Mouse (Mus musculus): ENCODE measurements at regions not wholly inside any gene's neighbourhood (a gene's known extent, or its start where the extent isn't known, plus 50 kb on each side); places are given as distances from the start of the nearest gene placed in this dataset.
A peak's percentile ranks its signal among the peaks of the same experiment; 100 is the strongest.

GRCm38 (mm10) chr13:80502927-80503326 lies 380.3 kb upstream of the Arrdc3 start:
- Histone ChIP-seq H3K4me3 (replicated peaks; ENCODE audit: insufficient read depth, low read depth, low read length) (no peak overlapping the region), H3K4me1 (ENCODE audit: control insufficient read depth, insufficient read depth, low read length) (no peaks in the 10 kb centered on the region), H3K27me3 (ENCODE audit: control insufficient read depth, insufficient read depth, low read length) (no peaks in the 10 kb centered on the region), H3K27ac (ENCODE audit: insufficient read depth, low read length) (no peak overlapping the region)
- WGBS, result 90% methylated on average over 1 of the region's 1 CpGs
- TF ChIP-seq CTCF (IDR thresholded peaks at IDR 0.05; ENCODE audit: borderline replicate concordance, insufficient read depth, low read depth, low read length) (no peak), POLR2A (IDR thresholded peaks at IDR 0.05; ENCODE audit: borderline replicate concordance, insufficient read depth, low read length) (no peak)
- no peak for DNase-seq

GRCm38 (mm10) chr13:80514171-80514981 lies 368.8 kb upstream of the Arrdc3 start:
- 11% methylated on average over 3 of the region's 3 CpGs for WGBS
- TF ChIP-seq CTCF (IDR thresholded peaks at IDR 0.05; ENCODE audit: borderline replicate concordance, insufficient read depth, low read depth, low read length) (no peak), POLR2A (IDR thresholded peaks at IDR 0.05; ENCODE audit: borderline replicate concordance, insufficient read depth, low read length) (no peak)
- no peak for DNase-seq
- no peaks in the 10 kb centered on the region for H3K27me3 ChIP-seq (ENCODE audit: control insufficient read depth, insufficient read depth, low read length)
- no peak overlapping the region for H3K4me3 ChIP-seq (replicated peaks; ENCODE audit: insufficient read depth, low read depth, low read length)
- H3K27ac ChIP-seq (ENCODE audit: insufficient read depth, low read length), result no peak overlapping the region
- H3K4me1 ChIP-seq (ENCODE audit: control insufficient read depth, insufficient read depth, low read length), result no peaks in the 10 kb centered on the region

GRCm38 (mm10) chr13:80514982-80515253 lies 368.3 kb upstream of the Arrdc3 start:
- H3K4me3 ChIP-seq (replicated peaks; ENCODE audit: insufficient read depth, low read depth, low read length), result no peak overlapping the region
- H3K27ac ChIP-seq (ENCODE audit: insufficient read depth, low read length), result no peak overlapping the region
- no peak for DNase-seq
- WGBS, result 42% methylated on average over 4 of the region's 4 CpGs
- no peak for TF ChIP-seq CTCF (IDR thresholded peaks at IDR 0.05; ENCODE audit: borderline replicate concordance, insufficient read depth, low read depth, low read length)
- H3K4me1 ChIP-seq (ENCODE audit: control insufficient read depth, insufficient read depth, low read length), result no peaks in the 10 kb centered on the region
- no peaks in the 10 kb centered on the region for H3K27me3 ChIP-seq (ENCODE audit: control insufficient read depth, insufficient read depth, low read length)

- 98% methylated on average over 1 of the region's 1 CpGs for WGBS
Observed at GRCm38 (mm10) chr13:80518836-80519235, 364.3 kb upstream of the Arrdc3 start.

GRCm38 (mm10) chr13:80519792-80520191 lies 363.4 kb upstream of the Arrdc3 start:
- no peaks in the 10 kb centered on the region for H3K4me1 ChIP-seq (ENCODE audit: control insufficient read depth, insufficient read depth, low read length)
- H3K4me3 ChIP-seq (replicated peaks; ENCODE audit: insufficient read depth, low read depth, low read length), result no peak overlapping the region
- DNase-seq, result peak in 1 of 2 experiments; percentile 2
- H3K27ac ChIP-seq (ENCODE audit: insufficient read depth, low read length), result no peak overlapping the region
- WGBS, result 33% methylated on average over 4 of the region's 4 CpGs
- no peaks in the 10 kb centered on the region for H3K27me3 ChIP-seq (ENCODE audit: control insufficient read depth, insufficient read depth, low read length)
- TF ChIP-seq CTCF (IDR thresholded peaks at IDR 0.05; ENCODE audit: borderline replicate concordance, insufficient read depth, low read depth, low read length) (no peak), POLR2A (IDR thresholded peaks at IDR 0.05; ENCODE audit: borderline replicate concordance, insufficient read depth, low read length) (no peak)

More at GRCm38 (mm10) chr13:80518836-80519235, 364.3 kb upstream of the Arrdc3 start:
- Histone ChIP-seq H3K27me3 (ENCODE audit: control insufficient read depth, insufficient read depth, low read length) (no peaks in the 10 kb centered on the region), H3K27ac (ENCODE audit: insufficient read depth, low read length) (no peak overlapping the region), H3K4me3 (replicated peaks; ENCODE audit: insufficient read depth, low read depth, low read length) (no peak overlapping the region), H3K4me1 (ENCODE audit: control insufficient read depth, insufficient read depth, low read length) (no peaks in the 10 kb centered on the region)
- no peak for TF ChIP-seq POLR2A (IDR thresholded peaks at IDR 0.05; ENCODE audit: borderline replicate concordance, insufficient read depth, low read length)
- no peak for TF ChIP-seq CTCF (IDR thresholded peaks at IDR 0.05; ENCODE audit: borderline replicate concordance, insufficient read depth, low read depth, low read length)
- no peak for DNase-seq

GRCm38 (mm10) chr13:80535755-80536350 lies 347.3 kb upstream of the Arrdc3 start:
- TF ChIP-seq CTCF (IDR thresholded peaks at IDR 0.05; ENCODE audit: borderline replicate concordance, insufficient read depth, low read depth, low read length), result no peak
- TF ChIP-seq POLR2A (IDR thresholded peaks at IDR 0.05; ENCODE audit: borderline replicate concordance, insufficient read depth, low read length), result no peak
- Histone ChIP-seq H3K27me3 (ENCODE audit: control insufficient read depth, insufficient read depth, low read length) (no peaks in the 10 kb centered on the region), H3K4me3 (replicated peaks; ENCODE audit: insufficient read depth, low read depth, low read length) (no peak overlapping the region), H3K4me1 (ENCODE audit: control insufficient read depth, insufficient read depth, low read length) (no peaks in the 10 kb centered on the region), H3K27ac (ENCODE audit: insufficient read depth, low read length) (no peak overlapping the region)
- 81% methylated on average over 1 of the region's 1 CpGs for WGBS
- DNase-seq, result no peak

GRCm38 (mm10) chr13:80544951-80545350 lies 338.2 kb upstream of the Arrdc3 start:
- DNase-seq, result no peak
- TF ChIP-seq POLR2A (IDR thresholded peaks at IDR 0.05; ENCODE audit: borderline replicate concordance, insufficient read depth, low read length) (no peak), CTCF (IDR thresholded peaks at IDR 0.05; ENCODE audit: borderline replicate concordance, insufficient read depth, low read depth, low read length) (no peak)
- Histone ChIP-seq H3K4me1 (ENCODE audit: control insufficient read depth, insufficient read depth, low read length) (no peaks in the 10 kb centered on the region), H3K27me3 (ENCODE audit: control insufficient read depth, insufficient read depth, low read length) (no peaks in the 10 kb centered on the region), H3K27ac (ENCODE audit: insufficient read depth, low read length) (no peak overlapping the region), H3K4me3 (replicated peaks; ENCODE audit: insufficient read depth, low read depth, low read length) (no peak overlapping the region)
- 64% methylated on average over 1 of the region's 1 CpGs for WGBS

- Histone ChIP-seq H3K4me3 (replicated peaks; ENCODE audit: insufficient read depth, low read depth, low read length) (no peak overlapping the region), H3K4me1 (ENCODE audit: control insufficient read depth, insufficient read depth, low read length) (no peaks in the 10 kb centered on the region), H3K27me3 (ENCODE audit: control insufficient read depth, insufficient read depth, low read length) (no peaks in the 10 kb centered on the region), H3K27ac (ENCODE audit: insufficient read depth, low read length) (no peak overlapping the region)
- DNase-seq, result no peak
- TF ChIP-seq CTCF (IDR thresholded peaks at IDR 0.05; ENCODE audit: borderline replicate concordance, insufficient read depth, low read depth, low read length) (no peak), POLR2A (IDR thresholded peaks at IDR 0.05; ENCODE audit: borderline replicate concordance, insufficient read depth, low read length) (no peak)
Observed at GRCm38 (mm10) chr13:80557156-80557555, 326.0 kb upstream of the Arrdc3 start.

All from cerebellum, adult 2 months (tissue).